Mouse (Mus musculus) cortical plate, adult 2 months (tissue): Measurements from ENCODE around the gene Phka2. TPM values are rescaled to one million over a fixed set of nuclear protein-coding genes. Genes with fewer than 3 reads are reported as not detected.

Experiments used
- H3K27ac ChIP-seq: fragments of 200-500 bp; 2 replicates; pipeline ENCODE4 v1.5.1; 2012; ENCODE audit warnings: low read length, control low read depth, inconsistent platforms; ENCODE audit not compliant: insufficient read depth
- H3K4me1 ChIP-seq: fragments of 200-500 bp; 2 replicates; pipeline ENCODE4 v1.6.1; 2011; ENCODE audit warnings: low read length; ENCODE audit not compliant: control insufficient read depth, insufficient read depth
- H3K4me3 ChIP-seq: fragments of 200-500 bp; 2 replicates; pipeline ENCODE4 v1.5.1; 2011; ENCODE audit warnings: mild to moderate bottlenecking, low read length, control low read depth; ENCODE audit not compliant: insufficient read depth
- CTCF ChIP-seq: fragments of 200-500 bp; IDR thresholded peaks from 2 replicates; pipeline ENCODE4 v1.5.1; 2011; ENCODE audit warnings: mild to moderate bottlenecking, control low read depth, low read length; ENCODE audit not compliant: insufficient read depth; ENCODE audit errors: extremely low read depth
- POLR2A ChIP-seq: fragments of 200-500 bp; IDR thresholded peaks from 2 replicates; pipeline ENCODE4 v1.6.1; 2011; ENCODE audit warnings: mild to moderate bottlenecking, low read length, control low read depth; ENCODE audit not compliant: insufficient read depth; ENCODE audit errors: extremely low read depth
- polyA plus RNA-seq: library from polyadenylated mRNA; depleted of rRNA; stranded (reverse); fragments of >200 nt; gene quantifications from 2 replicates; pipeline ENCODE4 v1.2.3, GENCODE M21; 2012; rRNA removed

Phka2 gene
- polyA plus RNA-seq, 1 experiment: 40.2 TPM

DNA sequence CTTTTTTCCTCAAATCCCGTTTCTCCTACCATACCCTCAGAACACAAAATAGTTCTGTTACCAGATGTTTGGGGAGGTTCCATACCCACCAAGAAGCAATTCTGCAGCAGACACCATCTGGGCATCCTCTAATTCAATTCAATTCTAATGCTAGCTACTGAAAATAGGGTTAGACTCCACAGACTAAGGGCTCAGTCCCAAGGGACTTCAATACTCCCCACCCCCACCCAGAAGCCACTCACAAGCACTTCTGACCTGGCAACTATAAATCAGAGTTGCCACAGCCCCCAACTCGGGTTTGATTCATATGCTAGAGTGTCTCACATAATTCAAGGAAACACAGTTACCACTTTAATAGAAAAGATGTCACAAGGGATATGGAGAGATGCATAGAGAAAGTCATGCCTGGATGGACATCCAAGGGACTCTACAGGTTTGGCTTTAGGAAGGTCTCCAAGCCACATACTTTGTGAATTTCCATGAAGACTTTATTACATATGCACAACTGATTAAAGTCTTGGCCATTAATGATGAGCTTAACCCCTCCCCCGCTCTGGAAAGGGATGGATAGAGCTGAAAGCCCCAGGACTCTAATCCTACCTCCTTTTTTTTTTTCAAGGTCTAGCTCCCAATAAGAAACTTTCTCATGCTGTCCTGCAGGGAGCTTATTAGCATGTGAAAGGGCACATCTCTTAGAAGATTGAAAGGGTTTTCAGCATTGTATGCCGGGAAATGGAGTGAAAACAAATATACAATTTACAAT is 109.1 kb downstream of the Phka2 start:
- no peaks in the 10 kb centered on the region for H3K4me1 ChIP-seq
- no peak overlapping the region for H3K4me3 ChIP-seq
- H3K27ac ChIP-seq: no peak overlapping the region
- TF ChIP-seq POLR2A: no peak
- no peak for TF ChIP-seq CTCF

Other genes with a start within 250 kb of the Phka2 start
- 0.51 and 0.75 TPM in 2 replicates for gene Adgrg2, start 111.5 kb upstream of the Phka2 start, polyA plus RNA-seq
- 0.32 and 1.0 TPM in 2 replicates for gene Ppef1, start 233.6 kb downstream of the Phka2 start, polyA plus RNA-seq